Mouse (Mus musculus) hindbrain, embryonic 13.5 days (tissue): ENCODE results near the gene Mup19. TPM values are rescaled to one million over a fixed set of nuclear protein-coding genes. Genes with fewer than 3 reads are reported as not detected.
"Not testable (repeated sequence)": the region's sequence is repeated elsewhere in the genome, so short reads cannot be mapped to it uniquely, and the experiment has no call there.

Source experiments
- ATAC-seq: fragments of 200-750 bp; cut with Nextera tagmentation; 2 replicates; pipeline ENCODE4 v1.8.0; 2017; ENCODE audit warnings: moderate TSS enrichment; ENCODE audit not compliant: low FRiP score
- H3K27ac ChIP-seq: fragments of 300-500 bp; sonication (generic); 2 replicates; pipeline ENCODE4 v1.5.1; 2015; ENCODE audit warnings: inconsistent platforms, mild to moderate bottlenecking, moderate library complexity
- H3K27me3 ChIP-seq: fragments of 300-500 bp; sonication (generic); 2 replicates; pipeline ENCODE4 v1.6.1; 2015; ENCODE audit warnings: mild to moderate bottlenecking, inconsistent platforms
- H3K36me3 ChIP-seq: fragments of 300-500 bp; sonication (generic); 2 replicates; pipeline ENCODE4 v1.6.1; 2015; ENCODE audit warnings: mild to moderate bottlenecking, inconsistent platforms
- H3K4me1 ChIP-seq: fragments of 300-500 bp; sonication (generic); replicated peaks from 2 replicates; pipeline ENCODE4 v1.6.1; 2015; ENCODE audit warnings: inconsistent platforms
- H3K4me2 ChIP-seq: fragments of 300-500 bp; sonication (generic); 2 replicates; pipeline ENCODE4 v1.6.1; 2015; ENCODE audit warnings: inconsistent platforms, mild to moderate bottlenecking, moderate library complexity
- H3K4me3 ChIP-seq: fragments of 300-500 bp; sonication (generic); 2 replicates; pipeline ENCODE4 v1.5.1; 2015; ENCODE audit warnings: mild to moderate bottlenecking, inconsistent platforms
- H3K9ac ChIP-seq: fragments of 300-500 bp; sonication (generic); 2 replicates; pipeline ENCODE4 v1.6.1; 2015; ENCODE audit warnings: mild to moderate bottlenecking, inconsistent platforms
- H3K9me3 ChIP-seq: fragments of 300-500 bp; sonication (generic); 2 replicates; pipeline ENCODE4 v1.6.1; 2016; ENCODE audit warnings: inconsistent platforms
- WGBS: fragments of 180-500 bp; shearing (Covaris S2); methylation state at CpG from one replicate; pipeline ENCODE4 v1.1.7; 2015; 5-methylcytosine and 5-hydroxymethylcytosine counted together
- polyA plus RNA-seq: library from polyadenylated mRNA; unstranded; fragments of >200 nt; fragmentation: Nextera tagmentation; extraction: Ambion mirVana; gene quantifications from 2 replicates; pipeline ENCODE4 v1.2.1, GENCODE M21; 2015

The Mup19 gene
- not detected in 2 replicates for polyA plus RNA-seq

- 92% methylated on average over 1 of the region's 5 CpGs for whole genome bisulfite sequencing
- not testable (repeated sequence) for H3K27ac ChIP-seq, H3K9me3 ChIP-seq, H3K4me3 ChIP-seq, H3K9ac ChIP-seq, H3K36me3 ChIP-seq, H3K4me2 ChIP-seq, H3K27me3 ChIP-seq, H3K4me1 ChIP-seq, ATAC-seq
These were observed at the start of gene Mup19 for GRCm38 (mm10) chr4:61782169-61782568. Gene Mup19 (minus strand): TSS chr4:61782269.

GRCm38 (mm10) chr4:61829211-61829610, 47.1 kb upstream of the Mup19 start:
- no peak overlapping the region for H3K4me2 ChIP-seq
- H3K27me3 ChIP-seq: no peaks in the 10 kb centered on the region
- H3K9ac ChIP-seq: no peak overlapping the region
- 81% methylated on average over 4 of the region's 4 CpGs for WGBS
- no peak overlapping the region for H3K27ac ChIP-seq
- H3K36me3 ChIP-seq: no peaks in the 10 kb centered on the region
- H3K4me1 ChIP-seq: no peaks in the 10 kb centered on the region
- ATAC-seq: no peak
- H3K9me3 ChIP-seq: no peaks in the 10 kb centered on the region
- no peak overlapping the region for H3K4me3 ChIP-seq

GRCm38 (mm10) chr4:61823185-61823584, 41.1 kb upstream of the Mup19 start:
- Histone ChIP-seq H3K4me3 (no peak overlapping the region), H3K27me3 (no peaks in the 10 kb centered on the region), H3K9ac (no peak overlapping the region), H3K4me1 (no peaks in the 10 kb centered on the region), H3K4me2 (no peak overlapping the region), H3K9me3 (peaks cover 9% of the 10 kb centered on the region), H3K36me3 (no peaks in the 10 kb centered on the region), H3K27ac (no peak overlapping the region)
- no peak for ATAC-seq
- 93% methylated on average over 15 of the region's 15 CpGs for WGBS

- 93% methylated on average over 9 of the region's 9 CpGs for WGBS
- H3K27me3 ChIP-seq, H3K27ac ChIP-seq, ATAC-seq, H3K9me3 ChIP-seq, H3K4me1 ChIP-seq, H3K4me2 ChIP-seq, H3K9ac ChIP-seq, H3K4me3 ChIP-seq, H3K36me3 ChIP-seq: not testable (repeated sequence)
These were observed 40.5 kb upstream of the Mup19 start for GRCm38 (mm10) chr4:61822541-61822940.

GRCm38 (mm10) chr4:61815602-61816001, 33.5 kb upstream of the Mup19 start:
- no peak for ATAC-seq
- Histone ChIP-seq H3K27me3 (no peaks in the 10 kb centered on the region), H3K4me3 (no peak overlapping the region), H3K36me3 (no peaks in the 10 kb centered on the region), H3K27ac (no peak overlapping the region), H3K4me1 (no peaks in the 10 kb centered on the region), H3K9me3 (no peaks in the 10 kb centered on the region), H3K9ac (no peak overlapping the region), H3K4me2 (no peak overlapping the region)
- 81% methylated on average over 2 of the region's 2 CpGs for WGBS

- no peak for ATAC-seq
- H3K4me2 ChIP-seq: no peak overlapping the region
These were observed 31.4 kb upstream of the Mup19 start for GRCm38 (mm10) chr4:61813435-61813834.

GRCm38 (mm10) chr4:61811193-61811592, 29.1 kb upstream of the Mup19 start:
- not testable (repeated sequence) for H3K27me3 ChIP-seq, H3K4me2 ChIP-seq, H3K9ac ChIP-seq, H3K4me1 ChIP-seq, H3K9me3 ChIP-seq, H3K4me3 ChIP-seq, H3K27ac ChIP-seq, H3K36me3 ChIP-seq
- peak; percentile 47; the same call in 1 of the 2 replicates for ATAC-seq
- 21% methylated on average over 2 of the region's 2 CpGs for WGBS

More at GRCm38 (mm10) chr4:61813435-61813834, 31.4 kb upstream of the Mup19 start:
- Histone ChIP-seq H3K9ac (no peak overlapping the region), H3K27ac (no peak overlapping the region), H3K9me3 (no peaks in the 10 kb centered on the region), H3K27me3 (no peaks in the 10 kb centered on the region), H3K4me3 (no peak overlapping the region), H3K4me1 (no peaks in the 10 kb centered on the region), H3K36me3 (no peaks in the 10 kb centered on the region)

- H3K9me3 ChIP-seq, ATAC-seq, H3K27me3 ChIP-seq, H3K27ac ChIP-seq, H3K4me2 ChIP-seq, H3K36me3 ChIP-seq, H3K4me1 ChIP-seq, H3K9ac ChIP-seq, H3K4me3 ChIP-seq: not testable (repeated sequence)
- 87% methylated on average over 3 of the region's 3 CpGs for WGBS
These were observed 26.9 kb upstream of the Mup19 start for GRCm38 (mm10) chr4:61808926-61809325.

- H3K9ac ChIP-seq, H3K4me2 ChIP-seq, H3K27me3 ChIP-seq, H3K9me3 ChIP-seq, H3K36me3 ChIP-seq, H3K4me3 ChIP-seq, H3K4me1 ChIP-seq, H3K27ac ChIP-seq, ATAC-seq: not testable (repeated sequence)
- 92% methylated on average over 1 of the region's 1 CpGs for WGBS
These were observed 7.6 kb upstream of the Mup19 start for GRCm38 (mm10) chr4:61789699-61790098.

GRCm38 (mm10) chr4:61784231-61784630, 2.2 kb upstream of the Mup19 start:
- not testable (repeated sequence) for H3K9ac ChIP-seq, H3K4me3 ChIP-seq, H3K4me1 ChIP-seq, H3K27ac ChIP-seq, H3K36me3 ChIP-seq, H3K27me3 ChIP-seq, H3K4me2 ChIP-seq, ATAC-seq, H3K9me3 ChIP-seq
- WGBS: 86% methylated on average over 1 of the region's 1 CpGs

Other genes with a start within 250 kb of the Mup19 start
- not detected in 2 replicates for gene Mup17, start 186.4 kb downstream of the Mup19 start, polyA plus RNA-seq
- not detected in 2 replicates for gene Mup18, start 108.1 kb downstream of the Mup19 start, polyA plus RNA-seq
- gene Mup5, start 53.0 kb upstream of the Mup19 start, polyA plus RNA-seq: not detected in 2 replicates